Mouse (Mus musculus) lung, embryonic 14.5 days (tissue): ENCODE measurements around the gene Senp3. TPM values are rescaled to one million over a fixed set of nuclear protein-coding genes. Genes with fewer than 3 reads are reported as not detected.
A peak's percentile ranks its signal among the peaks of the same experiment; 100 is the strongest.
"Not testable (repeated sequence)": the region's sequence is repeated elsewhere in the genome, so short reads cannot be mapped to it uniquely, and the experiment has no call there.

Experiments
- ATAC-seq: fragments of 200-750 bp; cut with Nextera tagmentation; 2 replicates; pipeline ENCODE4 v1.8.0; 2017; ENCODE audit warnings: mild to moderate bottlenecking, moderate TSS enrichment, moderate library complexity; ENCODE audit not compliant: insufficient read depth
- DNase-seq: peaks from one replicate; pipeline ENCODE4 v3.0.0-alpha.2; 2015
- H3K27ac ChIP-seq: fragments of 300-500 bp; sonication (generic); 2 replicates; pipeline ENCODE4 v1.5.1; 2014; ENCODE audit warnings: low read depth, mild to moderate bottlenecking, moderate library complexity
- H3K27me3 ChIP-seq: fragments of 300-500 bp; sonication (generic); 2 replicates; pipeline ENCODE4 v1.6.1; 2014; ENCODE audit warnings: low read length, control low read depth; ENCODE audit not compliant: insufficient read depth
- H3K36me3 ChIP-seq: fragments of 300-500 bp; sonication (generic); 2 replicates; pipeline ENCODE4 v1.6.1; 2014; ENCODE audit warnings: control low read depth; ENCODE audit not compliant: insufficient read depth
- H3K4me1 ChIP-seq: fragments of 300-500 bp; sonication (generic); 2 replicates; pipeline ENCODE4 v1.6.1; 2014; ENCODE audit warnings: antibody characterized with exemption, control low read depth; ENCODE audit not compliant: insufficient read depth
- H3K4me2 ChIP-seq: fragments of 300-500 bp; sonication (generic); 2 replicates; pipeline ENCODE4 v1.6.1; 2014; ENCODE audit warnings: mild to moderate bottlenecking
- H3K4me3 ChIP-seq: fragments of 300-500 bp; sonication (generic); 2 replicates; pipeline ENCODE4 v1.5.1; 2014; ENCODE audit warnings: low read depth, low read length
- H3K9ac ChIP-seq: fragments of 300-500 bp; sonication (generic); 2 replicates; pipeline ENCODE4 v1.6.1; 2014
- H3K9me3 ChIP-seq: fragments of 300-500 bp; sonication (generic); 2 replicates; pipeline ENCODE4 v1.6.1; 2016; ENCODE audit warnings: low read depth, low read length, control low read depth
- CTCF ChIP-seq: IDR thresholded peaks from 2 replicates; pipeline ENCODE4 v1.5.1; 2016; ENCODE audit warnings: antibody characterized with exemption, low read depth
- WGBS: fragments of 180-500 bp; shearing (Covaris S2); extraction: QIAGEN DNeasy Blood & Tissue Kit; methylation state at CpG from one replicate; pipeline ENCODE4 v1.1.7; 2014; 5-methylcytosine and 5-hydroxymethylcytosine counted together
- microRNA counts: library from miRNA; unstranded; fragments of <30 nt; microRNA quantifications from one replicate; lab custom pipeline; 2016
- microRNA-seq: library from miRNA; unstranded; fragments of <30 nt; microRNA quantifications from one replicate; pipeline ENCODE4, GENCODE M21; 2016; ENCODE audit warnings: borderline number of aligned reads
- polyA plus RNA-seq: library from polyadenylated mRNA; unstranded; fragments of >200 nt; fragmentation: Nextera tagmentation; extraction: Ambion mirVana; gene quantifications from 2 replicates; pipeline ENCODE4 v1.2.1, GENCODE M21; 2014

Senp3 gene
- polyA plus RNA-seq, 1 experiment from 2014 or later, result 95.0 TPM

- Histone ChIP-seq H3K4me1 (no peaks in the 10 kb centered on the region), H3K9ac (no peak overlapping the region), H3K27ac (no peak overlapping the region), H3K36me3 (peaks cover 98% of the 10 kb centered on the region), H3K9me3 (no peaks in the 10 kb centered on the region), H3K4me3 (no peak overlapping the region), H3K4me2 (no peak overlapping the region), H3K27me3 (no peaks in the 10 kb centered on the region)
- DNase-seq (no peak), ATAC-seq (no peak)
- WGBS, result 91% methylated on average over 5 of the region's 5 CpGs
- no peak for TF ChIP-seq CTCF
Measured at GRCm38 (mm10) chr11:69645860-69646259, 36.0 kb downstream of the Senp3 start.

- peaks cover 11% of the 10 kb centered on the region for H3K4me1 ChIP-seq
- H3K27me3 ChIP-seq, result no peaks in the 10 kb centered on the region
- no peaks in the 10 kb centered on the region for H3K9me3 ChIP-seq
- H3K9ac ChIP-seq, result peak overlapping the region; percentile 24; the same call in 1 of the 2 replicates
- no peak overlapping the region for H3K27ac ChIP-seq
- no peak overlapping the region for H3K4me3 ChIP-seq
- DNase-seq (no peak), ATAC-seq (no peak)
- 66% methylated on average over 3 of the region's 3 CpGs for WGBS
- H3K36me3 ChIP-seq, result peaks cover 30% of the 10 kb centered on the region
- H3K4me2 ChIP-seq, result peak overlapping the region; percentile 69
- no peak for TF ChIP-seq CTCF
Measured at GRCm38 (mm10) chr11:69635471-69635870, 46.4 kb downstream of the Senp3 start.

GRCm38 (mm10) chr11:69633128-69633866, 48.6 kb downstream of the Senp3 start:
- no peaks in the 10 kb centered on the region for H3K27me3 ChIP-seq
- H3K27ac ChIP-seq, result peak overlapping the region; percentile 97
- ATAC-seq, result peak; percentile 71
- H3K4me2 ChIP-seq, result peak overlapping the region; percentile 69
- H3K4me3 ChIP-seq, result peak overlapping the region; percentile 93
- DNase-seq, result no peak
- peaks cover 12% of the 10 kb centered on the region; the same call in 1 of the 2 replicates for H3K36me3 ChIP-seq
- no peaks in the 10 kb centered on the region for H3K9me3 ChIP-seq
- WGBS, result under 1% methylated on average over 49 of the region's 50 CpGs
- peak overlapping the region; percentile 94 for H3K9ac ChIP-seq
- no peak for TF ChIP-seq CTCF
- H3K4me1 ChIP-seq, result peaks cover 11% of the 10 kb centered on the region

- peak within 1 kb of the TSS; percentile 69 for H3K4me2 ChIP-seq
- peaks cover 5% of the 10 kb centered on the region; the same call in 1 of the 2 replicates for H3K36me3 ChIP-seq
- H3K4me1 ChIP-seq, result peaks cover 11% of the 10 kb centered on the region
- DNase-seq, result peak; percentile 100
- H3K4me3 ChIP-seq, result peak within 1 kb of the TSS; percentile 93
- H3K9ac ChIP-seq, result peak within 1 kb of the TSS; percentile 94
- no peaks in the 10 kb centered on the region for H3K9me3 ChIP-seq
- H3K27ac ChIP-seq, result peak within 1 kb of the TSS; percentile 97
- peak; percentile 99 for ATAC-seq
- 0% methylated on average over 56 of the region's 56 CpGs for WGBS
- peak; percentile 85 for TF ChIP-seq CTCF
- no peaks in the 10 kb centered on the region for H3K27me3 ChIP-seq
Measured at GRCm38 (mm10) chr11:69632284-69633089, 49.4 kb downstream of the Senp3 start, which contains the start of gene Fxr2. TSS of gene Fxr2 (plus strand) at chr11:69632990.

GRCm38 (mm10) chr11:69629802-69630201, 52.1 kb downstream of the Senp3 start:
- no peak overlapping the region for H3K4me3 ChIP-seq
- H3K36me3 ChIP-seq, result no peaks in the 10 kb centered on the region
- ATAC-seq (no peak), DNase-seq (peak; percentile 45)
- peak; percentile 59 for TF ChIP-seq CTCF
- H3K9me3 ChIP-seq, result no peaks in the 10 kb centered on the region
- H3K4me2 ChIP-seq, result no peak overlapping the region
- no peak overlapping the region for H3K9ac ChIP-seq
- H3K4me1 ChIP-seq, result peaks cover 8% of the 10 kb centered on the region
- 62% methylated on average over 1 of the region's 1 CpGs for WGBS
- H3K27ac ChIP-seq, result no peak overlapping the region
- H3K27me3 ChIP-seq, result no peaks in the 10 kb centered on the region

- H3K4me2 ChIP-seq, result no peak overlapping the region
- no peak overlapping the region for H3K9ac ChIP-seq
- WGBS, result 34% methylated on average over 6 of the region's 6 CpGs
- ATAC-seq (no peak), DNase-seq (peak; percentile 93)
- no peaks in the 10 kb centered on the region for H3K4me1 ChIP-seq
- no peak overlapping the region for H3K4me3 ChIP-seq
- no peaks in the 10 kb centered on the region for H3K27me3 ChIP-seq
- TF ChIP-seq CTCF, result peak; percentile 97
- H3K36me3 ChIP-seq, result no peaks in the 10 kb centered on the region
- H3K9me3 ChIP-seq, result no peaks in the 10 kb centered on the region
- H3K27ac ChIP-seq, result no peak overlapping the region
Measured at GRCm38 (mm10) chr11:69628286-69628685, 53.6 kb downstream of the Senp3 start.

GRCm38 (mm10) chr11:69624339-69624738, 57.5 kb downstream of the Senp3 start:
- not testable (repeated sequence) for H3K27ac ChIP-seq, H3K4me2 ChIP-seq, H3K36me3 ChIP-seq, H3K9me3 ChIP-seq, H3K27me3 ChIP-seq, ATAC-seq, H3K4me1 ChIP-seq, H3K4me3 ChIP-seq, DNase-seq, H3K9ac ChIP-seq
- 79% methylated on average over 2 of the region's 2 CpGs for WGBS

MicroRNA genes within 50 kb of the gene (microRNA counts, 519-probe panel; counts per million panel counts)
- microRNA mmu-miR-1934 (lab: Ali Mortazavi, UCI) (30.5 counts per million), microRNA mmu-miR-467f (lab: Ali Mortazavi, UCI) (3,549 counts per million, percentile 74 among the panel's probes with 10 or more counts)

Small RNAs within 50 kb of the gene (microRNA-seq; reads per million reads assigned to microRNA genes)
- 4.5 reads per million, percentile 16 among the genes with 10 or more reads in this experiment for gene Mir1934
- gene Mir467f, result not detected

Other genes with a start within 250 kb of the Senp3 start
- gene Dnah2, start 133.0 kb downstream of the Senp3 start, polyA plus RNA-seq, result 0.58 and 1.9 TPM in 2 replicates
- 2.8 and 3.3 TPM in 2 replicates for gene Efnb3, start 121.9 kb downstream of the Senp3 start, polyA plus RNA-seq
- gene Wrap53, start 101.8 kb downstream of the Senp3 start, polyA plus RNA-seq, result 27.1 and 33.6 TPM in 2 replicates
- gene Trp53, start 101.7 kb downstream of the Senp3 start, polyA plus RNA-seq, result 178 and 202 TPM in 2 replicates
- 6.9 and 9.8 TPM in 2 replicates for gene Atp1b2, start 76.1 kb downstream of the Senp3 start, polyA plus RNA-seq
- not detected in 2 replicates for gene Shbg, start 64.2 kb downstream of the Senp3 start, polyA plus RNA-seq
- gene Sat2, start 60.1 kb downstream of the Senp3 start, polyA plus RNA-seq, result 18.0 and 18.3 TPM in 2 replicates
- 26.8 and 31.2 TPM in 2 replicates for gene Fxr2, start 49.1 kb downstream of the Senp3 start, polyA plus RNA-seq
- not detected in 2 replicates for gene Sox15, start 26.8 kb downstream of the Senp3 start, polyA plus RNA-seq
- gene Mpdu1, start 19.4 kb downstream of the Senp3 start, polyA plus RNA-seq, result 29.4 and 32.2 TPM in 2 replicates
- 12.1 and 13.5 TPM in 2 replicates for gene Cd68, start 15.9 kb downstream of the Senp3 start, polyA plus RNA-seq
- 695 and 712 TPM in 2 replicates for gene Eif4a1, start 9.7 kb downstream of the Senp3 start, polyA plus RNA-seq
- gene Tnfsf13, start 3.7 kb upstream of the Senp3 start, polyA plus RNA-seq, result 0.64 and 0.93 TPM in 2 replicates
- 10.0 and 11.6 TPM in 2 replicates for gene Tnfsf12, start 13.8 kb upstream of the Senp3 start, polyA plus RNA-seq
- 4.4 and 5.3 TPM in 2 replicates for gene Tnfsfm13, start 14.0 kb upstream of the Senp3 start, polyA plus RNA-seq
- 50.4 and 50.5 TPM in 2 replicates for gene Polr2a, start 76.6 kb upstream of the Senp3 start, polyA plus RNA-seq
- 0.12 and 0.20 TPM in 2 replicates for gene Slc35g3, start 79.9 kb upstream of the Senp3 start, polyA plus RNA-seq
- gene Zbtb4, start 83.8 kb upstream of the Senp3 start, polyA plus RNA-seq, result 2.5 TPM in 2 replicates
- gene Chrnb1, start 113.9 kb upstream of the Senp3 start, polyA plus RNA-seq, result 12.1 and 14.6 TPM in 2 replicates
- 1.6 TPM in 2 replicates for gene Fgf11, start 119.8 kb upstream of the Senp3 start, polyA plus RNA-seq
- 4.3 and 5.0 TPM in 2 replicates for gene Tmem102, start 123.5 kb upstream of the Senp3 start, polyA plus RNA-seq
- gene Gm39566, start 133.2 kb upstream of the Senp3 start, polyA plus RNA-seq, result not detected in 2 replicates
- not detected in 2 replicates for gene Spem2, start 136.4 kb upstream of the Senp3 start, polyA plus RNA-seq
- not detected in 2 replicates for gene Spem1, start 140.1 kb upstream of the Senp3 start, polyA plus RNA-seq
- gene Nlgn2, start 155.7 kb upstream of the Senp3 start, polyA plus RNA-seq, result 6.6 and 7.8 TPM in 2 replicates
- gene Tmem256, start 156.4 kb upstream of the Senp3 start, polyA plus RNA-seq, result 443 and 457 TPM in 2 replicates
- gene Plscr3, start 164.3 kb upstream of the Senp3 start, polyA plus RNA-seq, result 115 and 118 TPM in 2 replicates
- 5.9 and 6.1 TPM in 2 replicates for gene Tnk1, start 176.6 kb upstream of the Senp3 start, polyA plus RNA-seq
- gene Tmem95, start 195.9 kb upstream of the Senp3 start, polyA plus RNA-seq, result not detected in 2 replicates
- gene Kctd11, start 199.3 kb upstream of the Senp3 start, polyA plus RNA-seq, result 6.2 and 7.5 TPM in 2 replicates
- 0.38 and 0.83 TPM in 2 replicates for gene Acap1, start 213.5 kb upstream of the Senp3 start, polyA plus RNA-seq
- 11.3 and 14.1 TPM in 2 replicates for gene 2810408A11Rik, start 218.9 kb upstream of the Senp3 start, polyA plus RNA-seq
- 12.5 and 13.1 TPM in 2 replicates for gene Neurl4, start 219.0 kb upstream of the Senp3 start, polyA plus RNA-seq
- 67.5 and 78.6 TPM in 2 replicates for gene Gps2, start 231.8 kb upstream of the Senp3 start, polyA plus RNA-seq
- 1,945 and 2,006 TPM in 2 replicates for gene Eif5a, start 239.9 kb upstream of the Senp3 start, polyA plus RNA-seq